Mouse (Mus musculus): ENCODE data around the gene Cyp26b1. TPM values are rescaled to one million over a fixed set of nuclear protein-coding genes. Genes with fewer than 3 reads are reported as not detected.
"Not testable (repeated sequence)": the region's sequence is repeated elsewhere in the genome, so short reads cannot be mapped to it uniquely, and the experiment has no call there.

Gene Cyp26b1
- polyA plus RNA-seq, 1 experiment from 2014 or later, result 9.0 TPM

GRCm38 (mm10) chr6:84619166-84619565, 25.5 kb upstream of the Cyp26b1 start:
- Histone ChIP-seq H3K4me3 (ENCODE audit: low read depth, low read length) (no peak overlapping the region), H3K36me3 (replicated peaks; ENCODE audit: control insufficient read depth, insufficient read depth, low read depth, low read length) (no peaks in the 10 kb centered on the region), H3K9me3 (replicated peaks; ENCODE audit: control insufficient read depth, low read length) (no peaks in the 10 kb centered on the region), H3K4me2 (ENCODE audit: low read depth, low read length) (no peak overlapping the region), H3K9ac (replicated peaks; ENCODE audit: low read length) (no peak overlapping the region), H3K4me1 (ENCODE audit: control insufficient read depth, insufficient read depth, low read length) (no peaks in the 10 kb centered on the region), H3K27me3 (ENCODE audit: control insufficient read depth, insufficient read depth, low read length) (no peaks in the 10 kb centered on the region), H3K27ac (replicated peaks; ENCODE audit: low read depth, low read length) (no peak overlapping the region)
- no peak for ATAC-seq (replicated peaks; ENCODE audit: insufficient number of reproducible peaks, low FRiP score, low TSS enrichment, low read depth)
- 87% methylated on average over 6 of the region's 6 CpGs for WGBS
- no peak for DNase-seq (ENCODE audit: low spot score)

DNA sequence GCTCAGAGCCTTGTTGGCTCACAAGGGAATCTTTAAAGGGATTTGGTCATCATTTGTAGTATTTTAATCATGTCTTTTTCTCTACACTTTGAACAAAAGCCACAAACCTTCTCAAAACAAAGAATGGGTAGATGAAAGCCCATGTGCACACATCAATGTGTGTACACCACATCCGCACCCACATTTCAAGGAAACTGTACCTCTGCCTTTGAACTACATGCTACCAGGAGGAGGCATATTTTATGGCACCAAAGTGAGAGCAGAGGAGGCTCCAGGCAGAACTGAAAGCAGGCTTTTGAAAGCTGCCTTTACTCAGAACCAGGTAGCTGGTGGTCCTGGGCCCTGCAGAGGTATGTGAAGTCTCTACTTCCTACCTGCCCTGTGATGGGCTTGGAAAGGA, 23.3 kb upstream of the Cyp26b1 start:
- Histone ChIP-seq H3K4me3 (ENCODE audit: low read depth, low read length) (no peak overlapping the region), H3K27me3 (ENCODE audit: control insufficient read depth, insufficient read depth, low read length) (no peaks in the 10 kb centered on the region), H3K4me2 (ENCODE audit: low read depth, low read length) (no peak overlapping the region), H3K27ac (replicated peaks; ENCODE audit: low read depth, low read length) (no peak overlapping the region), H3K9me3 (replicated peaks; ENCODE audit: control insufficient read depth, low read length) (no peaks in the 10 kb centered on the region), H3K9ac (replicated peaks; ENCODE audit: low read length) (no peak overlapping the region), H3K36me3 (replicated peaks; ENCODE audit: control insufficient read depth, insufficient read depth, low read depth, low read length) (no peaks in the 10 kb centered on the region), H3K4me1 (ENCODE audit: control insufficient read depth, insufficient read depth, low read length) (no peaks in the 10 kb centered on the region)
- WGBS, result 87% methylated on average over 1 of the region's 1 CpGs
- ATAC-seq (replicated peaks; ENCODE audit: insufficient number of reproducible peaks, low FRiP score, low TSS enrichment, low read depth), result no peak
- no peak for DNase-seq (ENCODE audit: low spot score)

- no peak overlapping the region for H3K9ac ChIP-seq (replicated peaks; ENCODE audit: low read length)
- H3K36me3 ChIP-seq (replicated peaks; ENCODE audit: control insufficient read depth, insufficient read depth, low read depth, low read length), result no peaks in the 10 kb centered on the region
- H3K4me2 ChIP-seq (ENCODE audit: low read depth, low read length), result no peak overlapping the region
- H3K4me3 ChIP-seq (ENCODE audit: low read depth, low read length), result no peak overlapping the region
- no peaks in the 10 kb centered on the region for H3K27me3 ChIP-seq (ENCODE audit: control insufficient read depth, insufficient read depth, low read length)
- H3K4me1 ChIP-seq (ENCODE audit: control insufficient read depth, insufficient read depth, low read length), result no peaks in the 10 kb centered on the region
- H3K27ac ChIP-seq (replicated peaks; ENCODE audit: low read depth, low read length), result no peak overlapping the region
- ATAC-seq (replicated peaks; ENCODE audit: insufficient number of reproducible peaks, low FRiP score, low TSS enrichment, low read depth) (no peak), DNase-seq (ENCODE audit: low spot score) (no peak)
- 79% methylated on average over 1 of the region's 1 CpGs for WGBS
- H3K9me3 ChIP-seq (replicated peaks; ENCODE audit: control insufficient read depth, low read length), result no peaks in the 10 kb centered on the region
Observed at GRCm38 (mm10) chr6:84616586-84616985, 22.9 kb upstream of the Cyp26b1 start.

DNA sequence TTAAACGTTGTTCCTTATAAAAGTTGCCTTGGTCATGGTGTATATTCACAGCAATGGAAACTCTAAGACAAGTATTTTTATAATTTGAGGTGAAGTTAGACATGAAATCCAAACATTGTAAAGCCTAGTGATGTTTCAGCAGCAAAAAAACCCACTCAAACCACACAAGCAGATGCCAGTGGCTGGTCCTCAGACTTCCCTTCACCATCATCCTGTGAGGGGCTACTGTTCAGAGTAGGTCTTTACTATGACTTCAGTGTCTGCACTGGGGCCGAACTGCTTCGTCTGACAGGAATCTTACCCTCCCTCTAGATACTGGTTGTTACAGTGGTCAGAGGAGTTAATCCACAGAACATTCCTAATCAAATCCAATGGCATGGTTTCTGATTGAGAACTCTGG, 19.9 kb upstream of the Cyp26b1 start:
- no peak for ATAC-seq (replicated peaks; ENCODE audit: insufficient number of reproducible peaks, low FRiP score, low TSS enrichment, low read depth)
- H3K9ac ChIP-seq (replicated peaks; ENCODE audit: low read length), result no peak overlapping the region

GRCm38 (mm10) chr6:84601136-84601889, 7.6 kb upstream of the Cyp26b1 start:
- Histone ChIP-seq H3K4me2 (ENCODE audit: low read depth, low read length) (no peak overlapping the region), H3K4me1 (ENCODE audit: control insufficient read depth, insufficient read depth, low read length) (no peaks in the 10 kb centered on the region), H3K4me3 (ENCODE audit: low read depth, low read length) (no peak overlapping the region), H3K27ac (replicated peaks; ENCODE audit: low read depth, low read length) (no peak overlapping the region), H3K9me3 (replicated peaks; ENCODE audit: control insufficient read depth, low read length) (no peaks in the 10 kb centered on the region), H3K36me3 (replicated peaks; ENCODE audit: control insufficient read depth, insufficient read depth, low read depth, low read length) (no peaks in the 10 kb centered on the region), H3K9ac (replicated peaks; ENCODE audit: low read length) (no peak overlapping the region), H3K27me3 (ENCODE audit: control insufficient read depth, insufficient read depth, low read length) (no peaks in the 10 kb centered on the region)
- DNase-seq (ENCODE audit: low spot score), result no peak
- no peak for ATAC-seq (replicated peaks; ENCODE audit: insufficient number of reproducible peaks, low FRiP score, low TSS enrichment, low read depth)
- 30% methylated on average over 1 of the region's 1 CpGs for WGBS

More for the DNA sequence above, 19.9 kb upstream of the Cyp26b1 start:
- Histone ChIP-seq H3K36me3 (replicated peaks; ENCODE audit: control insufficient read depth, insufficient read depth, low read depth, low read length) (no peaks in the 10 kb centered on the region), H3K4me1 (ENCODE audit: control insufficient read depth, insufficient read depth, low read length) (no peaks in the 10 kb centered on the region), H3K4me2 (ENCODE audit: low read depth, low read length) (no peak overlapping the region), H3K9me3 (replicated peaks; ENCODE audit: control insufficient read depth, low read length) (no peaks in the 10 kb centered on the region), H3K4me3 (ENCODE audit: low read depth, low read length) (no peak overlapping the region), H3K27ac (replicated peaks; ENCODE audit: low read depth, low read length) (no peak overlapping the region), H3K27me3 (ENCODE audit: control insufficient read depth, insufficient read depth, low read length) (no peaks in the 10 kb centered on the region)
- DNase-seq (ENCODE audit: low spot score), result no peak
- 83% methylated on average over 3 of the region's 3 CpGs for WGBS

GRCm38 (mm10) chr6:84599296-84599695, 5.6 kb upstream of the Cyp26b1 start:
- not testable (repeated sequence) for H3K27ac ChIP-seq (replicated peaks; ENCODE audit: low read depth, low read length); DNase-seq (ENCODE audit: low spot score); H3K4me3 ChIP-seq (ENCODE audit: low read depth, low read length); H3K9ac ChIP-seq (replicated peaks; ENCODE audit: low read length); H3K9me3 ChIP-seq (replicated peaks; ENCODE audit: control insufficient read depth, low read length); H3K4me2 ChIP-seq (ENCODE audit: low read depth, low read length); ATAC-seq (replicated peaks; ENCODE audit: insufficient number of reproducible peaks, low FRiP score, low TSS enrichment, low read depth); H3K27me3 ChIP-seq (ENCODE audit: control insufficient read depth, insufficient read depth, low read length); H3K4me1 ChIP-seq (ENCODE audit: control insufficient read depth, insufficient read depth, low read length); H3K36me3 ChIP-seq (replicated peaks; ENCODE audit: control insufficient read depth, insufficient read depth, low read depth, low read length)
- WGBS, result 95% methylated on average over 3 of the region's 3 CpGs

DNA sequence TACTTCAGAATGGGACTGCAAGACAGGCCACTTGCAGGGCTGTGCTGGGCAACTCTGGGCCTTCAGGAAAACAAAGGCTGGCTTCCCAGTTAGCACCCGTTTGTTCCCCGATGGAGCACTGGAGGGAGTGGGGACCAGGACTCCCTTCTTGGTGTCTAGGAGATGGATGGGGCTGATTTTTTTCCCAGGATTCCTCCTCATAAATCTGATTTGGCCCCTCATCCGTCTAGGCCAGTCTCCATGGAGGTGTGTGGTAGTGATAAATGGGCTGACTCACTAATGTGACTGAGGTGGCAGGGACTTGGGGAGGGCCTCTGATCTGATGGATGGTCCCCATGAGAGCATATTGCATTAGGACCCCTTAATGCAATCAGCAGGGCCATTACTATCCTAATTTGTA, 5.0 kb upstream of the Cyp26b1 start:
- WGBS, result 85% methylated on average over 3 of the region's 3 CpGs
- no peak for DNase-seq (ENCODE audit: low spot score)
- H3K27ac ChIP-seq (replicated peaks; ENCODE audit: low read depth, low read length), result no peak overlapping the region
- H3K27me3 ChIP-seq (ENCODE audit: control insufficient read depth, insufficient read depth, low read length), result no peaks in the 10 kb centered on the region
- no peak for ATAC-seq (replicated peaks; ENCODE audit: insufficient number of reproducible peaks, low FRiP score, low TSS enrichment, low read depth)
- H3K4me3 ChIP-seq (ENCODE audit: low read depth, low read length), result no peak overlapping the region
- H3K9me3 ChIP-seq (replicated peaks; ENCODE audit: control insufficient read depth, low read length), result no peaks in the 10 kb centered on the region
- H3K9ac ChIP-seq (replicated peaks; ENCODE audit: low read length), result no peak overlapping the region
- no peaks in the 10 kb centered on the region for H3K36me3 ChIP-seq (replicated peaks; ENCODE audit: control insufficient read depth, insufficient read depth, low read depth, low read length)
- no peaks in the 10 kb centered on the region; the same call in 1 of the 2 replicates for H3K4me1 ChIP-seq (ENCODE audit: control insufficient read depth, insufficient read depth, low read length)
- no peak overlapping the region for H3K4me2 ChIP-seq (ENCODE audit: low read depth, low read length)

DNA sequence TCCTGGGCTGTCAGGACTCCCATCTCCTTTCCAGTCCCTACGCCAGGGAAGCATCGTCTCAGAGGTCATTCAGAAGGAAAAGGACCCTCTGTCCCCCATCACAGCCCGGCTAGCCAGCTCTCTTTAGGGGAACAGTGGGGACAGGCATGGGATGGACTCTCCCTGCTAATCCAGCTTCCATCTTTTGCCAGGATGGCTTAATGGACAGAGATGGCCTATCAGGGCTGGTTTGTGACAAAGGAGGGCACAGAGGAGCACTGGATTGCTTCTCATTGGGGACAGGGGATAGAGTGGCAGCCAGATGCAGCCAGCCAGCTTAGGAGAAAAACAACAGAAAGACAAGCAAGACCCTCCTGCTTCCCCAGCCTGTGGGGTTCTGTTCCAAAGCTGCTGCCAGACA, 918 bp upstream of the Cyp26b1 start:
- Histone ChIP-seq H3K9me3 (replicated peaks; ENCODE audit: control insufficient read depth, low read length) (no peaks in the 10 kb centered on the region), H3K4me1 (ENCODE audit: control insufficient read depth, insufficient read depth, low read length) (peaks cover 6% of the 10 kb centered on the region; the same call in 1 of the 2 replicates), H3K36me3 (replicated peaks; ENCODE audit: control insufficient read depth, insufficient read depth, low read depth, low read length) (no peaks in the 10 kb centered on the region), H3K27ac (replicated peaks; ENCODE audit: low read depth, low read length) (no peak overlapping the region), H3K4me2 (ENCODE audit: low read depth, low read length) (no peak overlapping the region), H3K4me3 (ENCODE audit: low read depth, low read length) (no peak overlapping the region), H3K27me3 (ENCODE audit: control insufficient read depth, insufficient read depth, low read length) (peaks cover 5% of the 10 kb centered on the region), H3K9ac (replicated peaks; ENCODE audit: low read length) (no peak overlapping the region)
- ATAC-seq (replicated peaks; ENCODE audit: insufficient number of reproducible peaks, low FRiP score, low TSS enrichment, low read depth), result no peak; the same call in 1 of the 2 replicates
- WGBS, result 34% methylated on average over 3 of the region's 3 CpGs
- DNase-seq (ENCODE audit: low spot score), result peak; percentile 30

Measured in embryonic facial prominence, embryonic 11.5 days (tissue).